Mouse (Mus musculus): ENCODE data around the gene Parpbp. TPM values are rescaled to one million over a fixed set of nuclear protein-coding genes. Genes with fewer than 3 reads are reported as not detected.

The Parpbp gene
- total RNA-seq (2014; rRNA removed; ENCODE audit: low replicate concordance) (6.9 and 17.5 TPM in 2 replicates), polyA plus RNA-seq (2015; fragmentation: Nextera tagmentation; extraction: Ambion mirVana) (3.2 and 3.3 TPM in 2 replicates)

- DNase-seq (ENCODE audit: low spot score) = peak; percentile 76
- Histone ChIP-seq H3K27ac (ENCODE audit: low read depth) (no peak within 1 kb of the TSS), H3K4me3 (ENCODE audit: low read depth, low read length) (peak within 1 kb of the TSS; percentile 84), H3K9ac (replicated peaks; ENCODE audit: low read depth, low read length) (peak within 1 kb of the TSS; percentile 73), H3K4me2 (ENCODE audit: low read depth, low read length) (peak within 1 kb of the TSS; percentile 92), H3K36me3 (replicated peaks; ENCODE audit: control insufficient read depth, insufficient read depth, low read length) (peaks cover 36% of the 10 kb centered on the region), H3K27me3 (ENCODE audit: control insufficient read depth, insufficient read depth, low read length) (no peaks in the 10 kb centered on the region), H3K9me3 (replicated peaks; ENCODE audit: control insufficient read depth, low read length) (no peaks in the 10 kb centered on the region), H3K4me1 (ENCODE audit: control insufficient read depth, insufficient read depth) (peaks cover 16% of the 10 kb centered on the region)
- peak; percentile 97 for ATAC-seq (ENCODE audit: insufficient read depth, low read depth)
- TF ChIP-seq CTCF (IDR thresholded peaks at IDR 0.05; ENCODE audit: low read depth) (no peak), EP300 (IDR thresholded peaks at IDR 0.05; ENCODE audit: low read depth) (no peak)
- under 1% methylated on average over 53 of the region's 53 CpGs for WGBS
These were observed at the start of gene Parpbp, which contains the start of gene Nup37 for GRCm38 (mm10) chr10:88146707-88147477. Parpbp (minus strand) TSS chr10:88146941. Nup37 (plus strand) TSS chr10:88146992.

- no peak overlapping the region for H3K4me2 ChIP-seq (ENCODE audit: low read depth, low read length)
- 63% methylated on average over 7 of the region's 7 CpGs for WGBS
- ATAC-seq (ENCODE audit: insufficient read depth, low read depth) (no peak), DNase-seq (ENCODE audit: low spot score) (no peak)
- H3K27ac ChIP-seq (ENCODE audit: low read depth) = no peak overlapping the region
- H3K27me3 ChIP-seq (ENCODE audit: control insufficient read depth, insufficient read depth, low read length) = no peaks in the 10 kb centered on the region
- H3K9ac ChIP-seq (replicated peaks; ENCODE audit: low read depth, low read length) = no peak overlapping the region
- H3K36me3 ChIP-seq (replicated peaks; ENCODE audit: control insufficient read depth, insufficient read depth, low read length) = no peaks in the 10 kb centered on the region; the same call in none of the 2 replicates
- H3K4me3 ChIP-seq (ENCODE audit: low read depth, low read length) = no peak overlapping the region
- TF ChIP-seq CTCF (IDR thresholded peaks at IDR 0.05; ENCODE audit: low read depth) (no peak), EP300 (IDR thresholded peaks at IDR 0.05; ENCODE audit: low read depth) (no peak)
- H3K4me1 ChIP-seq (ENCODE audit: control insufficient read depth, insufficient read depth) = no peaks in the 10 kb centered on the region
- no peaks in the 10 kb centered on the region for H3K9me3 ChIP-seq (replicated peaks; ENCODE audit: control insufficient read depth, low read length)
These were observed 20.8 kb upstream of the Parpbp start for GRCm38 (mm10) chr10:88167438-88168077.

- DNase-seq (ENCODE audit: low spot score) = no peak
- TF ChIP-seq EP300 (IDR thresholded peaks at IDR 0.05; ENCODE audit: low read depth) (no peak), CTCF (IDR thresholded peaks at IDR 0.05; ENCODE audit: low read depth) (no peak)
- WGBS = 93% methylated on average over 3 of the region's 3 CpGs
These were observed 19.4 kb upstream of the Parpbp start for GRCm38 (mm10) chr10:88166158-88166557.

GRCm38 (mm10) chr10:88162676-88163075 lies 15.9 kb upstream of the Parpbp start:
- Histone ChIP-seq H3K27me3 (ENCODE audit: control insufficient read depth, insufficient read depth, low read length) (no peaks in the 10 kb centered on the region), H3K9me3 (replicated peaks; ENCODE audit: control insufficient read depth, low read length) (no peaks in the 10 kb centered on the region), H3K27ac (ENCODE audit: low read depth) (no peak overlapping the region), H3K4me3 (ENCODE audit: low read depth, low read length) (no peak overlapping the region), H3K9ac (replicated peaks; ENCODE audit: low read depth, low read length) (no peak overlapping the region), H3K4me2 (ENCODE audit: low read depth, low read length) (no peak overlapping the region), H3K4me1 (ENCODE audit: control insufficient read depth, insufficient read depth) (no peaks in the 10 kb centered on the region), H3K36me3 (replicated peaks; ENCODE audit: control insufficient read depth, insufficient read depth, low read length) (peaks cover 24% of the 10 kb centered on the region)
- DNase-seq (ENCODE audit: low spot score) (no peak), ATAC-seq (ENCODE audit: insufficient read depth, low read depth) (no peak)
- TF ChIP-seq CTCF (IDR thresholded peaks at IDR 0.05; ENCODE audit: low read depth) (no peak), EP300 (IDR thresholded peaks at IDR 0.05; ENCODE audit: low read depth) (no peak)
- WGBS = 93% methylated on average over 5 of the region's 5 CpGs

More at GRCm38 (mm10) chr10:88166158-88166557, 19.4 kb upstream of the Parpbp start:
- H3K4me3 ChIP-seq (ENCODE audit: low read depth, low read length) = no peak overlapping the region
- no peak overlapping the region for H3K27ac ChIP-seq (ENCODE audit: low read depth)
- H3K4me2 ChIP-seq (ENCODE audit: low read depth, low read length) = no peak overlapping the region
- no peak overlapping the region for H3K9ac ChIP-seq (replicated peaks; ENCODE audit: low read depth, low read length)
- H3K4me1 ChIP-seq (ENCODE audit: control insufficient read depth, insufficient read depth) = no peaks in the 10 kb centered on the region
- H3K36me3 ChIP-seq (replicated peaks; ENCODE audit: control insufficient read depth, insufficient read depth, low read length) = peaks cover 8% of the 10 kb centered on the region; the same call in 1 of the 2 replicates
- no peak for ATAC-seq (ENCODE audit: insufficient read depth, low read depth)
- no peaks in the 10 kb centered on the region for H3K27me3 ChIP-seq (ENCODE audit: control insufficient read depth, insufficient read depth, low read length)
- H3K9me3 ChIP-seq (replicated peaks; ENCODE audit: control insufficient read depth, low read length) = no peaks in the 10 kb centered on the region

GRCm38 (mm10) chr10:88162096-88162495 lies 15.4 kb upstream of the Parpbp start:
- H3K9me3 ChIP-seq (replicated peaks; ENCODE audit: control insufficient read depth, low read length) = no peaks in the 10 kb centered on the region
- H3K4me2 ChIP-seq (ENCODE audit: low read depth, low read length) = no peak overlapping the region
- no peak overlapping the region for H3K9ac ChIP-seq (replicated peaks; ENCODE audit: low read depth, low read length)
- H3K27me3 ChIP-seq (ENCODE audit: control insufficient read depth, insufficient read depth, low read length) = no peaks in the 10 kb centered on the region
- H3K27ac ChIP-seq (ENCODE audit: low read depth) = no peak overlapping the region
- TF ChIP-seq EP300 (IDR thresholded peaks at IDR 0.05; ENCODE audit: low read depth) (no peak), CTCF (IDR thresholded peaks at IDR 0.05; ENCODE audit: low read depth) (no peak)
- peaks cover 25% of the 10 kb centered on the region for H3K36me3 ChIP-seq (replicated peaks; ENCODE audit: control insufficient read depth, insufficient read depth, low read length)
- no peaks in the 10 kb centered on the region for H3K4me1 ChIP-seq (ENCODE audit: control insufficient read depth, insufficient read depth)
- no peak overlapping the region for H3K4me3 ChIP-seq (ENCODE audit: low read depth, low read length)
- ATAC-seq (ENCODE audit: insufficient read depth, low read depth) (no peak), DNase-seq (ENCODE audit: low spot score) (no peak)
- 88% methylated on average over 2 of the region's 2 CpGs for WGBS
